Mouse (Mus musculus): ENCODE measurements around the gene Krtap1-3. TPM values are rescaled to one million over a fixed set of nuclear protein-coding genes. Genes with fewer than 3 reads are reported as not detected.

Gene Krtap1-3
- polyA plus RNA-seq, 1 experiment from 2014 or later: not detected

DNA sequence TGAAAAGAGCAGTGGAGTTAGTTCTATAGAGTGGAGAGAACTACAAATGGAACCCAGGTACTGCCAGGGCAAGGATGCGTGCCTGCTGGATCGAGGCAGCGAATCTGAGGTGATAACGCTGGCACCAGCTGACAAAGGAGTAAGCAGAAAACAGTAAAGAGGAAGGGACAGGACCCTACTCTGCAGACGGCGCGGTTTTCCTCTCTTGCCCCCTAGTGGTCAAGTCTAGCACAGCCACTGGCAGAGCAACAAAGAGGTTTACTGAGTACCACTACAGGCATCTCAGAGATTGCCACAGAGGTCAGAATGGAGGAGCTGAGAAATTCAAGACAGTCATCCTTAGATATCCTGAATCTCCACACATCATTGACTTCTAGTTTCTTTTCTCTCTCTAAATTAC, 17.0 kb downstream of the Krtap1-3 start:
- peak; percentile 72; the same call in 1 of the 2 replicates for ATAC-seq (ENCODE audit: insufficient read depth, low FRiP score, low TSS enrichment)
- no peak overlapping the region for H3K27ac ChIP-seq (ENCODE audit: low read depth, low read length)
- no peak overlapping the region for H3K9ac ChIP-seq (ENCODE audit: low read length)
- H3K9me3 ChIP-seq (ENCODE audit: control insufficient read depth, low read length): no peaks in the 10 kb centered on the region
- peak overlapping the region; percentile 15; the same call in 1 of the 2 replicates for H3K4me2 ChIP-seq (ENCODE audit: low read depth)
- no peak overlapping the region for H3K4me3 ChIP-seq (ENCODE audit: low read depth, low read length)
- no peaks in the 10 kb centered on the region for H3K36me3 ChIP-seq (ENCODE audit: control insufficient read depth, insufficient read depth, low read length)
- no peaks in the 10 kb centered on the region for H3K4me1 ChIP-seq (ENCODE audit: control insufficient read depth, insufficient read depth, low read length)
- H3K27me3 ChIP-seq (ENCODE audit: control insufficient read depth, insufficient read depth, low read length): no peaks in the 10 kb centered on the region
- DNase-seq (ENCODE audit: low spot score): peak; percentile 83
- 8% methylated on average over 7 of the region's 7 CpGs for WGBS

DNA sequence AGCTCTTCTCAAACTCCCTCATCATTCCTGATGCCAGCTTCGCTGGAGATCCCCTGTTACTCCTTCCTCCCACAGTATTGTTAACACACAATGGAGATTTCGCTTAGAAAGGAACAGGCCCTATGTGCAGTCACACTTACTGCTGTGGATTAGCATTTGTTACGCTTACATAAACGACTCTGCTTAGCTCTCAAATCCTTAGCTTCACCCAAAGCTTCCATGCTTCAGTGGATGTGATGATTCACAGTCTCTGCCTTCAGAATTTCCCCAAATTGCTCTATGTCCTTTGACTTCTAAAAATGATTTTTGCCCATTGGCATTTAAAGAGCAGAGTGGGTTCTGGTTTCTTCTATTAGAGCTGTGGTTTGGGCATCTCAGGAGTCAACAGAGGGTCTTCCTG, 18.0 kb downstream of the Krtap1-3 start:
- Histone ChIP-seq H3K9me3 (ENCODE audit: control insufficient read depth, low read length) (no peaks in the 10 kb centered on the region), H3K4me1 (ENCODE audit: control insufficient read depth, insufficient read depth, low read length) (no peaks in the 10 kb centered on the region), H3K36me3 (ENCODE audit: control insufficient read depth, insufficient read depth, low read length) (no peaks in the 10 kb centered on the region), H3K4me2 (ENCODE audit: low read depth) (no peak overlapping the region), H3K9ac (ENCODE audit: low read length) (no peak overlapping the region), H3K27me3 (ENCODE audit: control insufficient read depth, insufficient read depth, low read length) (no peaks in the 10 kb centered on the region), H3K27ac (ENCODE audit: low read depth, low read length) (no peak overlapping the region), H3K4me3 (ENCODE audit: low read depth, low read length) (no peak overlapping the region)
- ATAC-seq (ENCODE audit: insufficient read depth, low FRiP score, low TSS enrichment) (no peak), DNase-seq (ENCODE audit: low spot score) (no peak)
- WGBS: 62% methylated on average over 4 of the region's 4 CpGs

DNA sequence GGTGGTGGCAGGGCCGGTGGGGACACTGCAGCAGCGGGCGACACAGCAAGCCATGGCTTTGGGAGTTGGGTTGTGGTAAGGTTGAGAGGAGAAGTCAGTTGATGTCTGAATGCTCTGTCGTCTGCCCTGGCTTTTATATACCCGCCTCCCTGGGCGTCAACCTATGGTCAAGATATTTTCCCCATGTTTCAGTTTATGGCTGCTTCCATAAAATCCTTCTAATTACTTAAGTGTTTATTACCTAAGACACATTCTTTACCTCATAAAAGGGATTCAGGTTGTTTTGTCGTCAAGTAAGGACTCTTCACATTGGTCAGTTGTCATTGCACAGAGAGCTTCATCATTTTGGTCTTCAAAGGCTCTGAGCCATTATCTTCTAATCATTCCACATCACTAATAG, 24.6 kb downstream of the Krtap1-3 start, which contains the start of gene Krtap3-1:
Gene Krtap3-1, minus strand, starts transcription at position 101 of the 400 bp plus-strand sequence.
- no peaks in the 10 kb centered on the region for H3K4me1 ChIP-seq (ENCODE audit: control insufficient read depth, insufficient read depth, low read length)
- no peak within 1 kb of the TSS for H3K9ac ChIP-seq (ENCODE audit: low read length)
- H3K4me3 ChIP-seq (ENCODE audit: low read depth, low read length): no peak within 1 kb of the TSS
- H3K27ac ChIP-seq (ENCODE audit: low read depth, low read length): no peak within 1 kb of the TSS
- ATAC-seq (ENCODE audit: insufficient read depth, low FRiP score, low TSS enrichment): no peak
- 77% methylated on average over 7 of the region's 7 CpGs for WGBS
- H3K27me3 ChIP-seq (ENCODE audit: control insufficient read depth, insufficient read depth, low read length): no peaks in the 10 kb centered on the region
- no peak for DNase-seq (ENCODE audit: low spot score)
- H3K9me3 ChIP-seq (ENCODE audit: control insufficient read depth, low read length): no peaks in the 10 kb centered on the region
- no peaks in the 10 kb centered on the region for H3K36me3 ChIP-seq (ENCODE audit: control insufficient read depth, insufficient read depth, low read length)
- H3K4me2 ChIP-seq (ENCODE audit: low read depth): no peak within 1 kb of the TSS

DNA sequence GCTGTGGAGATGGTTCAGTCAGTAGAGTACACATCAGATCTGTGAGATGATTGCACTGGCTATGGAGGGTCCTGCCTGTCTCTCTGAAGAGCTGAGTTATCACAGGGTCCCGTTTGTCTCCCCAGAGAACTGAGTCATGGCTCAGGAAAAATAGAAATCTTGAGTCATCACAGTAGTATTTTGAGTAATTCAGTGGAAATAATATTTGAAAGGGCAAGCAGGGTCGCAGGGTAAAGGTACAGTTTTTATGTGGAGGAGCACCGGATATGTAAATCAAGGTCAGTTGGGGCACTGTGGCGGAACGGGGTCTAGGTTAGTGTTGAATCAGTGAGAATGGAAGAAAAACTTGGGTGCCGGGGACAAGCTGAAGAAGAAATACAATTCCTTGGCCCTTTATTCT, 28.6 kb downstream of the Krtap1-3 start:
- no peaks in the 10 kb centered on the region for H3K4me1 ChIP-seq (ENCODE audit: control insufficient read depth, insufficient read depth, low read length)
- 82% methylated on average over 6 of the region's 6 CpGs for WGBS
- no peak overlapping the region for H3K4me2 ChIP-seq (ENCODE audit: low read depth)
- H3K27me3 ChIP-seq (ENCODE audit: control insufficient read depth, insufficient read depth, low read length): no peaks in the 10 kb centered on the region
- H3K9ac ChIP-seq (ENCODE audit: low read length): no peak overlapping the region
- no peak overlapping the region for H3K27ac ChIP-seq (ENCODE audit: low read depth, low read length)
- H3K9me3 ChIP-seq (ENCODE audit: control insufficient read depth, low read length): no peaks in the 10 kb centered on the region
- ATAC-seq (ENCODE audit: insufficient read depth, low FRiP score, low TSS enrichment) (no peak), DNase-seq (ENCODE audit: low spot score) (no peak)
- H3K4me3 ChIP-seq (ENCODE audit: low read depth, low read length): no peak overlapping the region
- H3K36me3 ChIP-seq (ENCODE audit: control insufficient read depth, insufficient read depth, low read length): no peaks in the 10 kb centered on the region

DNA sequence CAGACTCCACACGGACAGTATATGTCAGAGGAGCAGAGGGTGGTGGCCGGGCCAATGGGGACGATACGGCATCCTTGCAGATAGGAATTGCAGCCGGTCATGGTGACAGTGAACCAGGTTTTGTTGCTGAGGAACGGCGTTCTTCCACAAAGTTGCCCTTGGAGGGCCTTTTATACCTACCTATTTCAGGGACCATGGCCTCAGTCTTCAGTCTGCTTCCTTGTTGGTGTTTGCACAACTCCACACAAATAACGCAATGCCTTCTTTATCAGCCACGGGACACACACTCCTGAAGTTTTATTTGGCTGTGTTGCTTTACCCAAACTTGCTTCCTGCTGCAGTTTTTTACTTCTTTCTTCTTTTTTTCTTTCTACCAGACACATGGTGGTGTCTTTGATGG, 31.8 kb downstream of the Krtap1-3 start, which contains the start of gene Gm11939:
Gene Gm11939, minus strand, starts transcription at position 101 of the 400 bp plus-strand sequence.
- DNase-seq (ENCODE audit: low spot score) (no peak), ATAC-seq (ENCODE audit: insufficient read depth, low FRiP score, low TSS enrichment) (no peak)
- WGBS: 91% methylated on average over 9 of the region's 9 CpGs
- Histone ChIP-seq H3K27ac (ENCODE audit: low read depth, low read length) (no peak within 1 kb of the TSS), H3K27me3 (ENCODE audit: control insufficient read depth, insufficient read depth, low read length) (no peaks in the 10 kb centered on the region), H3K9me3 (ENCODE audit: control insufficient read depth, low read length) (no peaks in the 10 kb centered on the region), H3K9ac (ENCODE audit: low read length) (no peak within 1 kb of the TSS), H3K4me2 (ENCODE audit: low read depth) (no peak within 1 kb of the TSS), H3K4me3 (ENCODE audit: low read depth, low read length) (no peak within 1 kb of the TSS), H3K36me3 (ENCODE audit: control insufficient read depth, insufficient read depth, low read length) (no peaks in the 10 kb centered on the region), H3K4me1 (ENCODE audit: control insufficient read depth, insufficient read depth, low read length) (no peaks in the 10 kb centered on the region)

DNA sequence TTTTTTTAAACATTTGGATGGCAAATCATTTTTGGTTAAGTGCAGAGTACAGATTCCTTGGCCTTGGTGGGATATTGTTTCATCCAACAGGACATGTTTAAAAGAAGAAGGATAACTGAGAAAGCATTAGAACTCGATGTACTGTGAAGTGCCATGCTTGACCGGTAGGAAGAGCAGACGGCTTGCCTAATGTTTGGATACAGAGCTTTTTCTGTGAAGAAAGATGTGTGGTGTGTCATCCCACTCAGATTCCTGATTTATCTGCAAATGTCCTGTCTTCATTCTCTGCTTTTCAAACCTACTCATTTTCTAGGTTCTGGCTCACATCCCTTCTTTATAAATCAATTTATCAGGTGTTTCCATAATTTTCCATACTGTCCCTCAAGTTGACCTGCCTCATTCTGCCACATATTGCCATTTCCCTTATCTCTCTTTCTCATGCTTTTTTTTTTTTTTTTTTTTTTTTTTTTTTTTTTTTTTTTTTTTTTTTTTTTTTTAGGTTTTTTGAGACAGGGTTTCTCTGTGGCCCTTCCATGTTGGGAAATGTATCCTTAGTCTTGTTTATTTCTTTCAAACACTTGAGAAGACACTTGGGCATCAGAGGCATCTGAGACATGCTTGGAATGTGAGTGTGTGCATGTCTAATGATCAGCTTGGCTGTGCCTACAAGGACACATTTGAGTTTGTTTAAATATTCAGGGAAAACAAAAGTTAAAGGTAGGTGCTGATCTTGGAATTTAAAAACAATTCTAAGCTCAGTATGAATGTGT, 33.0 kb downstream of the Krtap1-3 start:
- no peak overlapping the region for H3K27ac ChIP-seq (ENCODE audit: low read depth, low read length)
- no peak for ATAC-seq (ENCODE audit: insufficient read depth, low FRiP score, low TSS enrichment)
- WGBS: 85% methylated on average over 3 of the region's 3 CpGs

DNA sequence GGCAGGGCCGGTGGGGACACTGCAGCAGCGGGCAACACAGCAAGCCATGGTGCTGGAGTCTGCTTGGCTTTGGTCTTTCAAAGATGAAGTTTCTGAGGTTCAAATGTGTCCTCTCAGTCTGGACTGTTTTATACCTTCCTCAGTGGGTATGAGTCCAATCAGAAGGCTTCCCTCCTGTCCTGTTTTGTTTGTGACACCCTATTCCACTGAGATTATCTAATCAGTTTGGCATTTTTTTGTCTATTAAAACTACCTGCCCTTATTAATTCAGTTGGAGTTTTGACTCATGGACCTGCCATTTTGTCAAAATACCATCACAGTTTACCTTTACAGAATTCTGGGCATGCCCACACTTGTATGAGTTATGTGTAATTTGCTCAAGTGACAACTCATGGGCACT, 34.4 kb downstream of the Krtap1-3 start, which contains the start of gene Krtap3-2:
Gene Krtap3-2, minus strand, starts transcription at position 101 of the 400 bp plus-strand sequence.
- ATAC-seq (ENCODE audit: insufficient read depth, low FRiP score, low TSS enrichment) (no peak), DNase-seq (ENCODE audit: low spot score) (no peak)
- H3K4me2 ChIP-seq (ENCODE audit: low read depth): no peak within 1 kb of the TSS
- 76% methylated on average over 2 of the region's 2 CpGs for WGBS
- H3K4me3 ChIP-seq (ENCODE audit: low read depth, low read length): no peak within 1 kb of the TSS
- no peaks in the 10 kb centered on the region for H3K36me3 ChIP-seq (ENCODE audit: control insufficient read depth, insufficient read depth, low read length)
- H3K9ac ChIP-seq (ENCODE audit: low read length): no peak within 1 kb of the TSS
- no peaks in the 10 kb centered on the region for H3K9me3 ChIP-seq (ENCODE audit: control insufficient read depth, low read length)
- no peak within 1 kb of the TSS for H3K27ac ChIP-seq (ENCODE audit: low read depth, low read length)
- H3K4me1 ChIP-seq (ENCODE audit: control insufficient read depth, insufficient read depth, low read length): no peaks in the 10 kb centered on the region
- no peaks in the 10 kb centered on the region for H3K27me3 ChIP-seq (ENCODE audit: control insufficient read depth, insufficient read depth, low read length)

More for the DNA sequence above, 33.0 kb downstream of the Krtap1-3 start:
- Histone ChIP-seq H3K4me2 (ENCODE audit: low read depth) (no peak overlapping the region), H3K9ac (ENCODE audit: low read length) (no peak overlapping the region), H3K9me3 (ENCODE audit: control insufficient read depth, low read length) (no peaks in the 10 kb centered on the region), H3K27me3 (ENCODE audit: control insufficient read depth, insufficient read depth, low read length) (no peaks in the 10 kb centered on the region), H3K36me3 (ENCODE audit: control insufficient read depth, insufficient read depth, low read length) (no peaks in the 10 kb centered on the region), H3K4me3 (ENCODE audit: low read depth, low read length) (no peak overlapping the region), H3K4me1 (ENCODE audit: control insufficient read depth, insufficient read depth, low read length) (no peaks in the 10 kb centered on the region)
- DNase-seq (ENCODE audit: low spot score): no peak

DNA sequence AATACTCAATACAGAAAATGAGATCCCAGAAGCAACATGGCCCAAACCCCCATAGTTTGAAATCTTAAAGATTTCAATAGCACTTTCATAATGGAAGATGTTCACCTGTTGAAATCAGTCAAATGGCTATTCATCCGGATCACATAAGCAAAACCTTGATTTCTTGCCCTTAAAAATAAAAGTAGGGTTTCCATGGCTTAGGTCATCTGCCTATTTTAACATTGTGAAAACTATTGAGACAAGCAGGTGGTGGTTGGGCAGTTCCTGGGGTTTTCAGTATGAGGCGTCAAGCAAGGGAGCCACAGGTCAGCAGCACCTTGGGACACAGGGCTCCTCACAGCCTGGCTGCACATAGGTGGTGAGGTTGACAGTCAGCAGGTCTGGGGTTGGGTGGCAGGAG, 34.9 kb downstream of the Krtap1-3 start:
- H3K27me3 ChIP-seq (ENCODE audit: control insufficient read depth, insufficient read depth, low read length): no peaks in the 10 kb centered on the region
- no peak overlapping the region for H3K27ac ChIP-seq (ENCODE audit: low read depth, low read length)
- no peak overlapping the region for H3K4me2 ChIP-seq (ENCODE audit: low read depth)
- H3K9ac ChIP-seq (ENCODE audit: low read length): no peak overlapping the region
- H3K4me1 ChIP-seq (ENCODE audit: control insufficient read depth, insufficient read depth, low read length): no peaks in the 10 kb centered on the region
- 80% methylated on average over 2 of the region's 2 CpGs for WGBS
- no peaks in the 10 kb centered on the region for H3K36me3 ChIP-seq (ENCODE audit: control insufficient read depth, insufficient read depth, low read length)
- ATAC-seq (ENCODE audit: insufficient read depth, low FRiP score, low TSS enrichment) (no peak), DNase-seq (ENCODE audit: low spot score) (no peak)
- no peaks in the 10 kb centered on the region for H3K9me3 ChIP-seq (ENCODE audit: control insufficient read depth, low read length)
- no peak overlapping the region for H3K4me3 ChIP-seq (ENCODE audit: low read depth, low read length)

DNA sequence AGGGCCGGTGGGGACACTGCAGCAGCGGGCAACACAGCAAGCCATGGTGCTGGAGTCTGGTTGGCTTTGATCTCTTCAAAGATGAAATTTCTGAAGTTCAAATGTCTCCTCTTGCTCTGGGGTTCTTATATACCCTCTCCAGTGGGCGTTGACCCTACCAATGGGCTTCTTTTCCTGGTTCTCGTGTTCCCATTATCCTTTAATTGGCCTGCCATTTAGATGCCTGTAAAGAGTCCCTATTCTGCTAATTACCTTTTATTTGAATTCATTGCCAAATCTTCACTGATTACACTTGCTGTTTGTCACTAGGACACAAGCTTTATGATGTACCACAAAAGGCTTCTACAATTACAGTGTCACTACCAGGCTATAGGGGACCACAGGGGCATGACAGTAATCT, 40.4 kb downstream of the Krtap1-3 start, which contains the start of gene Krtap3-3:
Gene Krtap3-3, minus strand, starts transcription at position 101 of the 400 bp plus-strand sequence.
- Histone ChIP-seq H3K27ac (ENCODE audit: low read depth, low read length) (no peak within 1 kb of the TSS), H3K9ac (ENCODE audit: low read length) (no peak within 1 kb of the TSS), H3K9me3 (ENCODE audit: control insufficient read depth, low read length) (no peaks in the 10 kb centered on the region), H3K4me3 (ENCODE audit: low read depth, low read length) (no peak within 1 kb of the TSS), H3K36me3 (ENCODE audit: control insufficient read depth, insufficient read depth, low read length) (no peaks in the 10 kb centered on the region), H3K27me3 (ENCODE audit: control insufficient read depth, insufficient read depth, low read length) (no peaks in the 10 kb centered on the region), H3K4me1 (ENCODE audit: control insufficient read depth, insufficient read depth, low read length) (no peaks in the 10 kb centered on the region), H3K4me2 (ENCODE audit: low read depth) (no peak within 1 kb of the TSS)
- no peak for ATAC-seq (ENCODE audit: insufficient read depth, low FRiP score, low TSS enrichment)
- no peak for DNase-seq (ENCODE audit: low spot score)
- WGBS: 58% methylated on average over 4 of the region's 4 CpGs
